Mouse (Mus musculus): ENCODE results near the gene Gm20388.

The Gm20388 gene

DNA sequence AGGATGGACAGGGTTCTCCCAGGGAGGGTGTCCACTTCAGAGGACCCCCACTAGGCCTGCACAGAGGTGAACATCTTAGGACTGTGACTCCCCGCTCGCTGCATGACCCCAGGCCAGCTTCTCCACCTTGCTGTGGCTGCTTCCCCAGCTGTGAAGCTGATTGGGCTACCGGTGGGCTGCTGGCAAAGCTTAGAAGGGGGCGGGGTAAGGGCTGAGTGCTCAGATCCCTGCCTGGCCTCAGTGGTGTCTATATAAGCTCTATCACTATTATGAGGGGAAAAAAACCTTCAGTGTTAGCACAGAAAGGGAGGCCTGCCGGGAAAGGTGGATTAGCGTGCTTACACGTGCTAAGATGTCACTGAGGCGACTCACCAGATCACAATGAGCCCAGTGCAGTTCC, 501.2 kb downstream of the Gm20388 start:
- no peak for DNase-seq (ENCODE audit: low spot score in 2 of 2)

DNA sequence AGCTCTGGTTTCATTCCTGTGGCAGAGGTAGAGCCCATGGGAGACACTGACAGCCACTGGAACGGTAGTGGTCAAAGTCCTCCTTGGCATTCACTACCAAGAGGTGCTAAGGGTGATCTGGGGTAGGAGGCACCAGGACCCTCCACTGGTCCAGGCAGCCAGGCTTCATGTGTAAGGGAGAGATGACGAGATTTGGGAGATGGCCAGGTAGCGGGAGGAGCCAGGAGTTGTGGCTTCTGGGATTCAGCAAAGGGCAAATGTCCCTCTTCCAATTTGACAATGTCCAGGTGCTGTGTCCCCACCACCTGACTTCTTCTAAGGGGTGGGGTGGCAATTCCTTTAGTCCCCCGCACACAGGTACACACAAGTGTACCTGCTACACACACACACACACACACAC, 501.7 kb downstream of the Gm20388 start:
- DNase-seq (ENCODE audit: low spot score in 2 of 2) = no peak

DNA sequence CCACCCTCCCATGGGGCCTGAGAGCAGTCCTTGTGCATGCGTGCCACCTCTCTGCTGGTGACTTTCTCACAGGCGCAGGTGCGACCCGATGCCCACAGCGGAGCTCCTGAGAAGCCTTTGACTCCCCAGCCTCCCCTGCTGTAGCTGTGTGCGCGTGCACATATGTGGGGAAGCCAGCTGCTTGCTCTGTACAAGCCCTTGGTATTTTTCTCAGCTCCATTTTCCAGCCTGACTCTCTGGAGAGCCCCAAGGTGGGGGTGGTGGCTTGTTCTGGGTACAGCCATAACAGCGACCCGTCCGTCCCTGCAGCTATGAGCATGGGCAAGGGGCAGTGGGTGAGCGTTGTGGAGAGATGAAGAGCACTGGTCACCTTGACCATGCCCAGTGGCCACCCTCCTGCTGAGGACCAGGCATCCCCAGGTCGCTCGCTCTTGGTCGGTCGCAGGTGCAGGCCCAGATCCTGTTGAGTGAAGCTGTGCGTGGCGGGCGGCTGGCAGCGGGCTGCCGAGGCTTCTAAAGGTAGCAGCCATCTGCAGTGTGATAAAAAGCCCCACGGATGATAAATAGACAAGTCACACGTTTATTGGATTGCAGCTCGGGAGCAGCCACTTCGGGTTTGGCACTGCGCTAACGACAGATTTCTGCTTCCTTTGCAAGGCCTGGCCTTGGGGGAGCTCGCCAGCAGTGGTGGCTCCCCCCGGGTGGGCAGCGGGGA, 502.4 kb downstream of the Gm20388 start:
- no peak for DNase-seq (ENCODE audit: low spot score in 2 of 2)

DNA sequence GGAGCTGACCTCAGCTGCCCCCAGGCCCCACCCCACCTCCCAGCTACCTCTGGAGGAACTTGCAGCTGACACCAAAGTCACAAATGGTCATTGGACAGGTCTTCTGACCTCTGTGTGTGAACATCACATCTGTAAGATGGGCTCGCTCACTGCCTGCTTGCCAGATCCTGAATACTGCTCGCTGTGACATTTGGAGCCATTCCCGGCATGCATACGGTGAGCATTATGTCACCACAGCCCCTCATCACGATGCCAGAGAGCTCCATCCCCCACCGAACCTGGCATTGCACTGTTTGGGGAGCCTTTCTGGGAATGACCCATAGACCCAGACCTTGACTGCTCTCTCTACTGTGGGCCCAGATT, 503.0 kb downstream of the Gm20388 start:
- DNase-seq (ENCODE audit: low spot score in 2 of 2) = no peak

DNA sequence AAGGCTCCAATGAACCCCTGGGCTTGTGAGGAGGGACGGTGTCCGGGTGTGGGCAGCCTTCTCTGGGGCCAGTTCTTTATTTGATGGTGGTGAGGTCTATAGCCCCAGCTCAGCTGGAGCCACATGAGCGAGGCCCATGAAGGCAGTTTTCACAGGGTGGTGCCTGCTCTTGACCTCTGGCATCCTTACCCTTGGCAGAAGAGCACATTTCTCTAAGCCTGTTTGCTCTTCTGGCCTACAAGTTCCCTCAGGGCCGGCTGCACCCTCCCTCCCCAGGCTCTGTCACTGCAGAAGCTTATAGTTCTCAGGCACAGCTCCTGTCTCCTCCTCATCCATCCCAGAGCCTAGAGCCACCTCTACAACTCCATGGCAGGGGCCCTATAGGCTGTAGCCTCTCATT, 503.6 kb downstream of the Gm20388 start:
- no peak for DNase-seq (ENCODE audit: low spot score in 2 of 2)

DNA sequence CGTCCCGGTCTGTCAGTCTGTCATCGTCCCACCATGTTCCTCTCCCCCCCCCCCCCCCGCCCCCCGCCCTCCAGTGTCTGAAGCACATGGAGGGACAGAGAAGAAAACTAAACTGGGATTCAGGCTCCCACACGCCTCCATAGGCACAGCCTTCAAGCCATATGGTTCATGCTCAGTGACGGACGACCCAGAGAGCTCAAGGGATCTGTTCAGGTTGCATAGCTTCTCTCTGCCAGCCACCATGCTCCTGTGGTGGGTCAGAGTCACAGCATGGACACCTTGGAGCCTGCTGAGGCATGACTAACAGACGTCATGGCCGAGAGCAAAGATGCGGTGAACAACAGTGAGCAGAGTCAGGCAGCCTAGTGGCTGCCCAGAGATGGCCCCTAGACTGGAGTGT, 504.8 kb downstream of the Gm20388 start:
- DNase-seq (ENCODE audit: low spot score in 2 of 2) = no peak

DNA sequence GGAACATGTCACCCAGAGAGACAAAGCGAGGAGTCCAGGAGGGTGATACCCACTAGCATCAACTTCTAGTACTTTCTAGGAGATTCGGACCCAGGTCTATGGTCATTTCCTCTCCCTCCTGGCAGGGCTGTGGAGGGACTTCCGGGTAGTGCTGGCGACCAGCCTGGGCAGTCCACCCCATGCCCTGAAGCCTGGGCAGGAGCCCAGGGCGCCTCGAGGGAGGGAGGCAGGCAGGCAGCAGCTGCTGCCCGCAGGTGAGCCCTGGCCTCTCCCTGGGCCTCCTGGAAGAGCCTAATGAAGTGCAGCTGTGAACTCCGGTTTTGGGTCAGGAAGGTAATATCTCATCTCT, 505.5 kb downstream of the Gm20388 start:
- no peak for DNase-seq (ENCODE audit: low spot score in 2 of 2)

DNA sequence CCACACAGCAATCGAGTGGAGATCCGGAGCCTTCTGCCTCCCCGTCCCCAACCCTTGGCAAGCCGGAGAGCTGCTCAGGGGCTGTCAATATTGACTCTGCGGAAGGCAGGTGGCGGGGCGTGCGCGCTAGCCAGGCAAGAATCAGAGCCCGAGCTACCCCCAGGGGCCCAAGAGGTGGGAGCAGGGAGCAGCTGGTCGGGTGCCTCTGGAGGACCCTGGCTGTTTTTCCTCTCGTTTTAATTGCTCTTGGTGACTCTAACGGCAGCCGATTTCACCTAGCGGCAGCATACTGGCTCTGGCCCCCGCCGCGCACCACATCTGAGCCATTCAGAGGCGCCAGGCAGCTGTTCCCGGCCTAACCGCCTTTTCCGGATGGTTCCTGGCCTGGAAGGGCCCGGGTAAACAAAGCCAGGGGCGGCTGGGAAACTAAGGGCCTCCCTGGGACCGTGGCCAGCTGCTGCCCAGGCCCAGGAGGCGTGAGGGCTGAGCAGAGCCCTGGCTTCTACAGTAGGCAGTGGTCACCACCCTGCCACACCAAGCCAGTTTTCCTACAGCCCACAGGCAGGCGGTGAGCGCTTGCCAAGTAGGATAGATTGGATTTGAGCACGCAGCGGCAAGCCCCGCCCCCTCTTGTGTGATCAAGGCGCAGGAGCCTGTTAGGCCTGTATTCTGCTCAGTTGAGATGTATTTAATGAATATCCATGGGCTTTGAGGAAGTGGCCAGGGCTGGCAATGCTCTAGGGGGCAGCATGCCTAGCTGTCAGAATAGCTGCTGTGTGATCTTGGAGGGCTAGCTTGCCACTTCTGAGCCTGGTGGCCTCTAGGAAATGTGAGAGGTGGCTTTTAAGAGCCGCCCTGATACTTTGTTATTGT, 506.1 kb downstream of the Gm20388 start:
- peak; percentile 83 to 84 for DNase-seq (ENCODE audit: low spot score in 2 of 2)

DNA sequence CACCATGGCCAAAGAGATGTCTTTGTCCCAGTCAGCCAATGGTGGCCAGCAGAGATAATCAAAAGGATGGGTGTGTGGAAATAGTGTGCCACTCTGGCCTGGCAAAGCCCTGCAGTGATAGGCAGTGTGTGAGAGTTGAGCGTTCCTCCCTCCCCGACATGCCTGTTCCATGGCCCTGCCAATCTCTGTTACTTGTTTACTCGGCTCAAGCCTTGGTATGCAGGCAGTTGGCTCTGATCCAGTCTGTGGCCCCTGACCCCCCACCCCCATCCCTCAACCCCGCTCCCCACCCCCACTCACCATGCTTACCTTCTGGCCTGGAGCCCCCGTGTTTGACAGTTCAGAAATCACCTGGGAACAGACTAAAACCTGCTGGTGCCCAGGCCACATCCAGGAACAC, 507.5 kb downstream of the Gm20388 start:
- DNase-seq (ENCODE audit: low spot score in 2 of 2) = peak in 1 of 2 experiments; percentile 44

DNA sequence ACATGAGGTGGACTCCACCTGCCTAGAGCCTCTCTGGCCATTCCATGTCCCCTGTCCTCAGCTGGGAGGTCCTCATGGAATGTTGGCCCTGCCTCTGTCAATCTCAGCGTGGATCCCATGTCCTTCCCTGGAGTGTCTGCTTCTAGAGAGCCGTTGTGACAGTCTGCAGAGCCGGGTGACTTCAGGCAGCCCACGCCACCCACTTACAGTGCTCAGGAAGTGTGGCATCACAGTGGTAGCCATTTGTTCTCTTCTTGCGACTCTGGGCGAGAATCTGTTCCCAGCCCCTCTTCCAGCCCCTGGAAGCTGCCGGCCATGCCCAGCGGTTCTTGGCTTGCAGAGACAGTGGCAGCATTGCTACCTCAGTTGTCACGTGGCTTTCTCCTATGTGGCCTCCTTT, 509.0 kb downstream of the Gm20388 start:
- no peak for DNase-seq (ENCODE audit: low spot score in 2 of 2)

DNA sequence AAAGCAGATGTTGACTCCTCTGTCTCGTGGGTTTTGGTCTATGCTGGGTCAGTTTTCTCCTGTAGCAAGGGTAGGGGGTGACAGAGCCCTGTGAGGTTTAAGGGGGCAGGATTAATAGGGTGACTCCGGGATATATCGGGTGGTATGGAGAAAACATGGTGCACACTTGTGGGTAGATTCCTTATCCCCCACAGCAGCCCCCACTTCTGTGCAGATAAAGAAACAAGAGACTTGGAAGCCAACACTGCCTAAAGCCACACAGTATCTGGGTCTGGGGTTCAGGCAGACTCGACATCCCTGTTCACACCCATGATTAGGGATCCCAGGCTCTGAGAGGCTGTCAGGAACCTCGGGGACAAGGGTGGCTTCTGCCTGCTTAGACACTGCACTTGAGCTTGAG, 509.6 kb downstream of the Gm20388 start:
- DNase-seq (ENCODE audit: low spot score in 2 of 2) = no peak

DNA sequence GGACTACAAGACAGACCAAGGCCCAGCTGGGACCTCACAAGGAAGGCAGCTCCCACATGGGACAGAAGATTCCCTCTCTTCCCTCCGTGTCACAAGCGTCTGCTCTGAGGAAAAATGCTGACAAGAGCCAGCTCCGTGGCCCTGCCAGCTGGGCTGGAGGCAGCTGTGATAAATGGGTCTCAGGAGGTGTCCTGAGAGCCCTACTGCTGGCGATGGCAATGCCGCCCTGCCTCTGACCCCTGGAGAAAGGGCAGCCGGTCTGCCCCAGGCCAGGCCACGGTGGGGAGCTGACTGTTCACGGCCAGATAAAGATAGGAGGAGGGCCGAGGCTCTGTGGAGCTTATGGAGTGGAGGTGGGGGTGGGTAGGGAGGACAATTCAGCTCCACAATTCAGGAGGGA, 511.0 kb downstream of the Gm20388 start:
- no peak for DNase-seq (ENCODE audit: low spot score in 2 of 2)

DNA sequence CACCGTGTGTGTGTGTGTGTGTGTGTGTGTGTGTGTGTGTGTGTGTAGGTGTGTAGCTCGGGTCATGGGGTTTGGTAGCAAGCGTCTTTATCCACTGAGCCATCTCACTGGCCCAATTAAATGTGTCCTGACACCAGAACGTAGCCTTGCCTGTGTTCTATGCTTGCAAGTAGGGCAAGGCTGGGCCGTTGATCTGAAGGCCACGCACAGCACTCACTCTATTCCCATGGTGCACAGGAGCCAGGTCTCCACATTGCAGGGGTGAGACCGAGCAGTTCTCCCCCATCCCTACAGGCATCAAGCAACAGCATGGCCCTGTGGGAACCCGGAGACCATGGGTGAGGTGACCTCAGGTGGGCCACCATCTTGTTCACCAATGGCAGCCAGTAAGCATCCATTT, 511.6 kb downstream of the Gm20388 start:
- no peak for DNase-seq (ENCODE audit: low spot score in 2 of 2)

DNA sequence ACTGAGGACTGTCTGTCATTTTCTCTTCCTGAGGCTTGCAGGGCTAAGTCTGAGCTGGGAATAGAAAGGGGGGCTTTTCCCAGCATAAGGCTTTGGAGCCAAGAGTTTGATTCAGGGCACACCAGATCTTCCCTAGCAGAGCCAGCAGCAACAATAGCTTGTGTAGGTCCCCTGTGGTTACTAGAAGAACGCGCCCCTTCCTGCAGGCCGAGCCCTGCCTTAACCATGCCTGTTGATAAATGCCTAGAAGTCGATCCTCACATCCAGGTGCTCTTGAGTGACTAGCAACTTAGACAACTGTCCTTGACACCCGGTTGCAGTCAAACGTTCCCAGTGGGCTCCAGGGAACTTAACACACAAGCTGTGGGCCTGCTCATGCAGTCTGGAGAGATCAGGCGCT, 512.9 kb downstream of the Gm20388 start:
- DNase-seq (ENCODE audit: low spot score in 2 of 2) = no peak

DNA sequence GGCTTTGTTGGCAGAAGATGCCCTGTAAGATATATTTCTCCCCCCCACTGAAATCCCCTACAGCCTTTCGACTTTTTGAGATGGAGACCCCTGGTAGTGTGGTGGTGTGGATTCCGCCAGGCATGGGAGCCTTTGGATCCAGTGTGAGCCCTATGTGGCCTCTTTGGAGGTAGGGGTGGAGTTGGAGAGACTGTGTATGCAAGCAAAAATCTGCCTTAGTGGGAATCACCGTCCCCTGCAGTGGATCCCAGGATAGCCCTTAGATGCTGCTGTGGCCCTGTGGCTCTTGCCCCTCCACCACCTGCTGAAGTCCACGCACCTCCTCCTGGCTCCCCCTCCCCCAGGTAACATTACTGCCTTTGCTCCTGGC, 514.2 kb downstream of the Gm20388 start:
- no peak for DNase-seq (ENCODE audit: low spot score in 2 of 2)

DNA sequence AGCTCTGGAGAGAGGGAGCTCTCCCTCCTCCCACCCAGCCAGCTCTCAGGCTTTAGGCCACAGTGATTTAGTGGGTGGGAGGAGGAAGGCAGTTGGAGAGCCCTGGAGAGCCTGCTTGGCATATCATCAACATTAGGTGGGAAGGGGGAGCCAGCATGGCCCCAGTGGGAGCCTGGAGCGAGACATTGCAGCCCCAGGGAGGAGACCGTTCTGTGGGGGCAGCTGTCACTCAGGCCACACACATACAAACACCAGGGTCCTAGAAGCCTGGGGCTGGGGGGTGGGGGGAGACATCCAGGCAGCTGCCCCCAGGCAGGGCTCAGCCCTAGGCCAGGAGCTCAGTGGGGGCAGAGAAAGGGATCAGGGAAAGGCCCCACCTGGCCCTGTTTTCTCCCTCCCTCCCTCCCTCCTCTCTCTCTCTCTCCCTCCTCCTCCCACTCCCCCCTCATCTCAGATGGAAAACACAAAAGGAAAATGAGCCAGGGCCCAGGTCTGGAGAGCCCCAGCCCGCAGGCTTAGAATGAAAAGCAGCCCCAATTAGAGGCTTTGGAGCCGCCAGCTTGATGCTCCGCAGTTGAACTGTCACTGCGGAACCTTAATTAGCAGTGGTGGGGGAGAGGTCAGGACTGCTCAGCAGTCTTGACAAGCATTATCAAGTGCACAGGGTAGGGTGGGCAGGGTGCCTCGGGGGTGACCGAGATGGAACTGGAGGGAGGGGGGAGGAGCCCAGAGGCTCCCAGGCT, 514.7 kb downstream of the Gm20388 start:
- DNase-seq (ENCODE audit: low spot score in 2 of 2) = no peak

DNA sequence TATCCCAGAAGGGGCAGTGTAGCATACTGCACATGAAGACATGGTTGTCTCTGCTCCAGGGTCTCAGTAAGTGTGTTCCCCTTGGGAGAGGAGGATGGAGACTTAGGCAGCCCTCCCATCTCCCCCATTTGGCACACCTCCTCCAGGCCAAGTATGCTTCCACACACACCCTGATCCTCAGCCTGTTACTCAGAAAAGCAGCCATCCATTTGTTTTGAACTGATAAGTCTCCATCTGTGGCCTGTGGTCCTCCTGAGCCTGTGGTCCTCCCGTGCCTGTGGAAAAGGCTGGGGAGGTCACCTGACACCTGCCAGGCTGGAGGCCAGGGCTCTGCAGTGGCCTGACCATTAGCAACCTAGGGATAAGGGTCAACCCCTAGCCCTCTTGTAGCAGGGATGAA, 515.5 kb downstream of the Gm20388 start:
- no peak for DNase-seq (ENCODE audit: low spot score in 2 of 2)

DNA sequence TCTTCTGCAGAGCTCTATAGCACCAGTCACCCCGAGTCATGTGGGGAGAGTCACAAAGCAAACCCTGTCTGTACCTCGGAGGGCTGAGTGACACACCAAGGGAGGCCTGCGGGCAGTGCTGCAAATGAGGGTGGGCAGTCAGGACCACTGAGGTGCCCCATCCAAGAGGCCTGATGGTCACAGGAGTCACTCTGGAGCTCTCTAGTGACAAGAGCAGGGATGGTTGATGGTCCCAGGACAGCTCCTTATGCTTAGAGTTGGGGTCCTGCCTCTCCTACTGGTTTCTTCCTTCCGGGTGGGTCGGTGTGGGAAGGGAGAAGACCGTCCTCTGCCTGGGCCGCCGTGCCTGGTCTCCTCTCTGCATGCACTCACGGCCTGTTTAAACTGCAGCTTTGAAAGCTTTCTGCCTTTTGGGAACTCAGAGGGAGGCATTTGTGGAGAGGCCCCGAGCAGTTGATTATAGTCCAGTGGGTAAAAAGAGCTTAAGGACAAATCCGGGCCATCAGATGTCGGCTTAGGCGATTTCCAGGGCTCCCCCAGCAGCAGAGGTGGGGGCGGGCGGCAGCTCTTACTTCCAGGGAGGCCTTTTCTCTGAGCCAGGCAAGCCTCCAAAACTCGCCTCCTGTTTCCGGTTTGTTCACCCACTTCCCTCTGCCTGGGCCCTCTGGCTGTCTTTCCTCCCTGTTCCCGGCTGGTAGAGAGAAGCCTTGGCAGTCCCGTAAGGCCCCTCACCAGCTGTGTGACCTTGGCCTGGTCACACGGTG, 516.2 kb downstream of the Gm20388 start:
- DNase-seq (ENCODE audit: low spot score in 2 of 2) = no peak

DNA sequence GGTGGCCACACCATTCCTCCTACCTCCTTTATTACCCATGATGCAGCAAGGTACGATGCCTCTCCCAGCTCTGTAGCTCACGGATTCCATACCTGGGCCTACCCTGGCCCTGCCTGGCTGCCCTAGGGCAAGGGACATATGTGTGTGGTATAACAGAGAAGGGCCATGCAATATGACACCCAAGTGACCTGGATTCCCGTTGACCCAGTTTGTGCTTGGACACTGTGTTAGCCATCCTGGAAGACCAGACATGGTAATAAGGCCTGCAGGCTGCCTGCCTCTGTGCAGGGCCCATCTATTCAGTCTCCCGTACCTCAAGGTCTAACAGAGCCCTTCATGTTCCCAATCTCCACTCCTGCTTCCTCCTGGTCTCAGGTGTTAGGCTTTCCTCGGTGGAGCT, 517.9 kb downstream of the Gm20388 start:
- no peak for DNase-seq (ENCODE audit: low spot score in 2 of 2)

DNA sequence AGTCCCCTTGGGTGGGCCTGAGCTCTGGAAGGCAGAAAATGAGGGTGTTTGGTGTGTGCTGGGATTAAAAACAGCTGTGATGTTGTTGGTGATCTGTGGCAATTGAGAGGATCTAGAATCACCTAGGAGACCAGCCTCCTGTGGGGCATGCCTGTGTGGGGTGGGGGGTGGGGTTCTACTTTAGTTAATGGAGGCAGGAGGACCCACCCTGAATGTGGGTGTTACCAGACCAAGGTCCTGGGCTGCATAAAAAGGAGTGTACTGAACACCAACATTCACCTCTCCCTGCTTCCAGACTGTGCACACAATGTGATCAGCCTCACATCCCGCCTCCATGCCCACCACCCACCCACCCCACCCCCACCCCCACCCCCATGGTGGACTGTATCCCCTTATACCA, 518.5 kb downstream of the Gm20388 start:
- no peak for DNase-seq (ENCODE audit: low spot score in 2 of 2)

DNA sequence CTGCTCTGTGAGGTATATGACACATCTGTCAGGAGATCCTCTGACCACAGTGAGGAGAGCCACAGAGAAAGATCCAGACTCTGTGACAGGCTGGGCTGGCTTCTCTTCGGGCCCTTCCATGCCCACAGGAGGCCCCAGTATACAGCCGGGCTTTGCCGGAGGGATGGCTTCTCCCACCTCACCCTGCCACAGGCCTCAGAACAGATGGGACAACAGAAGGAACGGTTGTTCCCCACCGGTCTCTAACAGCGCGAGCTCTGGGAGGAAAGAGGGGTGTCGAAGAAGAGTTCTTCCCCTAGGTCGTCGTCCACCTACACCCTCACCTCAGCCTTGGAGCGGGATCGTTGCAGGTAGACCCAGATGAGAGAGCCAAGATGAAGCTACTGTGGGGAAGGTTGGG, 520.4 kb downstream of the Gm20388 start:
- no peak for DNase-seq (ENCODE audit: low spot score in 2 of 2)

DNA sequence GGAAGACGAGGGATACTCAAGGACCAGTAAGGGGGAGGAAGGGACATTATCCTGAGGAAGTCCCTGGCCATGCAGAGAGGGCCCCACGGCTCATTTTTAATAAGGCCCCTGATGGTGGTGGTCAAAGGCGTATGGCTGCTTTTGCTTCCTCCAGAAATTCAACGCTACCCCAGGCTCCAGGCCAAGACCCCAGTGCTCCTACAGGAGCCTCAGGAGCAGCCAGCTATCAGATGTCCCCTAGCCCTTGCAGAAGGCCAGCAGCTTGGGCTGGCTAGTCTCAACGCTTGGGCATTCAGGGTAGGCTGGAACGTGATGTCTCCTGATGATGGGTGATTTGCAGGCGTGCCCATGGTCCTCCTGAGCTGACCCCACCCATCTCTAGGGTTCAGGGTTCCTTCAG, 521.8 kb downstream of the Gm20388 start:
- no peak for DNase-seq (ENCODE audit: low spot score in 2 of 2)

All from urinary bladder, adult 18-20 months (tissue).